Mouse (Mus musculus): ENCODE data around the gene Atp8a2.

- no peak for TF ChIP-seq CTCF (IDR thresholded peaks at IDR 0.05; ENCODE audit: low read depth)
- TF ChIP-seq EP300 (IDR thresholded peaks at IDR 0.05; ENCODE audit: low read depth) = no peak
These were observed 41.6 kb upstream of the Atp8a2 start for GRCm38 (mm10) chr14:60238551-60238950.

Measured in heart, postnatal 0 days (tissue).